Mouse (Mus musculus) neural tube, embryonic 15.5 days (tissue): ENCODE results near the gene Hspb3. TPM values are rescaled to one million over a fixed set of nuclear protein-coding genes. Genes with fewer than 3 reads are reported as not detected.

Experiments used
- ATAC-seq: fragments of 200-750 bp; cut with Nextera tagmentation; 2 replicates; pipeline ENCODE4 v1.8.0; 2017; ENCODE audit warnings: mild to moderate bottlenecking, moderate TSS enrichment, moderate library complexity; ENCODE audit not compliant: low FRiP score
- H3K27ac ChIP-seq: fragments of 300-500 bp; sonication (generic); replicated peaks from 2 replicates; pipeline ENCODE4 v1.5.1; 2015; ENCODE audit warnings: mild to moderate bottlenecking, inconsistent platforms
- H3K27me3 ChIP-seq: fragments of 300-500 bp; sonication (generic); replicated peaks from 2 replicates; pipeline ENCODE4 v1.6.1; 2015; ENCODE audit warnings: inconsistent platforms
- H3K36me3 ChIP-seq: fragments of 300-500 bp; sonication (generic); 2 replicates; pipeline ENCODE4 v1.6.1; 2015; ENCODE audit warnings: inconsistent platforms
- H3K4me1 ChIP-seq: fragments of 300-500 bp; sonication (generic); 2 replicates; pipeline ENCODE4 v1.6.1; 2015; ENCODE audit warnings: inconsistent platforms
- H3K4me2 ChIP-seq: fragments of 300-500 bp; sonication (generic); 2 replicates; pipeline ENCODE4 v1.6.1; 2015; ENCODE audit warnings: inconsistent platforms, mild to moderate bottlenecking, moderate library complexity
- H3K4me3 ChIP-seq: fragments of 300-500 bp; sonication (generic); replicated peaks from 2 replicates; pipeline ENCODE4 v1.5.1; 2015; ENCODE audit warnings: mild to moderate bottlenecking, inconsistent platforms
- H3K9ac ChIP-seq: fragments of 300-500 bp; sonication (generic); replicated peaks from 2 replicates; pipeline ENCODE4 v1.6.1; 2015; ENCODE audit warnings: mild to moderate bottlenecking, inconsistent platforms
- H3K9me3 ChIP-seq: fragments of 300-500 bp; sonication (generic); replicated peaks from 2 replicates; pipeline ENCODE4 v1.6.1; 2016; ENCODE audit warnings: inconsistent platforms
- WGBS: fragments of 180-500 bp; shearing (Covaris S2); methylation state at CpG from one replicate; pipeline ENCODE4 v1.1.7; 2015; ENCODE audit warnings: mixed read lengths; 5-methylcytosine and 5-hydroxymethylcytosine counted together
- polyA plus RNA-seq: library from polyadenylated mRNA; unstranded; fragments of >200 nt; fragmentation: Nextera tagmentation; extraction: Ambion mirVana; gene quantifications from 2 replicates; pipeline ENCODE4 v1.2.1, GENCODE M21; 2015

The Hspb3 gene
- polyA plus RNA-seq, 1 experiment from 2014 or later, result 1.8 TPM

GRCm38 (mm10) chr13:113634732-113635481 lies 28.6 kb downstream of the Hspb3 start:
- H3K27ac ChIP-seq, result no peak overlapping the region
- ATAC-seq, result 0 out of 2 replicates have a peak, but pooled peaks have one; percentile 23
- 87% methylated on average over 15 of the region's 15 CpGs for WGBS

GRCm38 (mm10) chr13:113632506-113632905 lies 31.0 kb downstream of the Hspb3 start:
- Histone ChIP-seq H3K4me1 (no peaks in the 10 kb centered on the region), H3K4me3 (no peak overlapping the region), H3K27me3 (peaks cover 1% of the 10 kb centered on the region; the same call in 1 of the 2 replicates), H3K4me2 (no peak overlapping the region), H3K27ac (no peak overlapping the region), H3K9ac (no peak overlapping the region), H3K9me3 (no peaks in the 10 kb centered on the region), H3K36me3 (no peaks in the 10 kb centered on the region)
- no peak for ATAC-seq
- WGBS, result 54% methylated on average over 6 of the region's 6 CpGs

More at GRCm38 (mm10) chr13:113634732-113635481, 28.6 kb downstream of the Hspb3 start:
- no peaks in the 10 kb centered on the region for H3K9me3 ChIP-seq
- no peaks in the 10 kb centered on the region for H3K36me3 ChIP-seq
- H3K4me1 ChIP-seq, result peaks cover 4% of the 10 kb centered on the region; the same call in 1 of the 2 replicates
- H3K9ac ChIP-seq, result no peak overlapping the region
- H3K27me3 ChIP-seq, result peaks cover 3% of the 10 kb centered on the region; the same call in 1 of the 2 replicates
- H3K4me2 ChIP-seq, result no peak overlapping the region
- H3K4me3 ChIP-seq, result no peak overlapping the region

- ATAC-seq, result no peak
- Histone ChIP-seq H3K4me2 (no peak overlapping the region), H3K27ac (no peak overlapping the region), H3K4me1 (no peaks in the 10 kb centered on the region), H3K9ac (no peak overlapping the region), H3K4me3 (no peak overlapping the region), H3K27me3 (no peaks in the 10 kb centered on the region), H3K36me3 (no peaks in the 10 kb centered on the region), H3K9me3 (no peaks in the 10 kb centered on the region)
- 88% methylated on average over 8 of the region's 8 CpGs for WGBS
Measured at GRCm38 (mm10) chr13:113627601-113628000, 35.9 kb downstream of the Hspb3 start.

- 83% methylated on average over 8 of the region's 8 CpGs for WGBS
- no peaks in the 10 kb centered on the region for H3K36me3 ChIP-seq
- H3K9ac ChIP-seq, result no peak overlapping the region
- H3K4me2 ChIP-seq, result no peak overlapping the region
- H3K9me3 ChIP-seq, result no peaks in the 10 kb centered on the region
- H3K4me1 ChIP-seq, result no peaks in the 10 kb centered on the region
- no peak for ATAC-seq
- H3K27me3 ChIP-seq, result no peaks in the 10 kb centered on the region
- no peak overlapping the region for H3K4me3 ChIP-seq
- no peak overlapping the region for H3K27ac ChIP-seq
Measured at GRCm38 (mm10) chr13:113622865-113623255, 40.6 kb downstream of the Hspb3 start.

- H3K4me1 ChIP-seq, result peaks cover 3% of the 10 kb centered on the region
- H3K4me3 ChIP-seq, result no peak overlapping the region
Measured at GRCm38 (mm10) chr13:113622122-113622864, 41.2 kb downstream of the Hspb3 start.

GRCm38 (mm10) chr13:113619003-113619402 lies 44.5 kb downstream of the Hspb3 start:
- peaks cover 36% of the 10 kb centered on the region for H3K4me1 ChIP-seq
- H3K27ac ChIP-seq, result no peak overlapping the region
- H3K4me3 ChIP-seq, result no peak overlapping the region
- no peaks in the 10 kb centered on the region for H3K27me3 ChIP-seq
- 80% methylated on average over 9 of the region's 9 CpGs for WGBS
- no peaks in the 10 kb centered on the region for H3K9me3 ChIP-seq
- H3K36me3 ChIP-seq, result no peaks in the 10 kb centered on the region
- ATAC-seq, result no peak
- H3K9ac ChIP-seq, result no peak overlapping the region
- H3K4me2 ChIP-seq, result no peak overlapping the region

More at GRCm38 (mm10) chr13:113622122-113622864, 41.2 kb downstream of the Hspb3 start:
- ATAC-seq, result no peak
- Histone ChIP-seq H3K4me2 (no peak overlapping the region), H3K9me3 (no peaks in the 10 kb centered on the region), H3K27me3 (no peaks in the 10 kb centered on the region), H3K27ac (no peak overlapping the region), H3K36me3 (no peaks in the 10 kb centered on the region), H3K9ac (no peak overlapping the region)
- WGBS, result 68% methylated on average over 11 of the region's 11 CpGs

- under 1% methylated on average over 117 of the region's 119 CpGs for WGBS
- Histone ChIP-seq H3K4me3 (peak within 1 kb of the TSS; percentile 87), H3K36me3 (no peaks in the 10 kb centered on the region), H3K9ac (peak within 1 kb of the TSS; percentile 88), H3K4me2 (peak within 1 kb of the TSS; percentile 82), H3K9me3 (no peaks in the 10 kb centered on the region), H3K27ac (peak within 1 kb of the TSS; percentile 95), H3K27me3 (no peaks in the 10 kb centered on the region), H3K4me1 (peaks cover 44% of the 10 kb centered on the region)
- peak; percentile 94 for ATAC-seq
Measured at GRCm38 (mm10) chr13:113617891-113618823, 45.3 kb downstream of the Hspb3 start, which contains the start of gene Snx18. Snx18 (minus strand) TSS chr13:113618564.

GRCm38 (mm10) chr13:113617338-113617890 lies 46.1 kb downstream of the Hspb3 start:
- H3K36me3 ChIP-seq, result no peaks in the 10 kb centered on the region
- H3K9me3 ChIP-seq, result no peaks in the 10 kb centered on the region
- H3K9ac ChIP-seq, result peak overlapping the region; percentile 88
- H3K27me3 ChIP-seq, result no peaks in the 10 kb centered on the region
- peak overlapping the region; percentile 87 for H3K4me3 ChIP-seq
- H3K4me2 ChIP-seq, result peak overlapping the region; percentile 82
- 13% methylated on average over 49 of the region's 49 CpGs for WGBS
- ATAC-seq, result no peak; the same call in 1 of the 2 replicates
- H3K4me1 ChIP-seq, result peaks cover 52% of the 10 kb centered on the region
- peak overlapping the region; percentile 95 for H3K27ac ChIP-seq

- Histone ChIP-seq H3K36me3 (no peaks in the 10 kb centered on the region), H3K27me3 (no peaks in the 10 kb centered on the region), H3K9me3 (no peaks in the 10 kb centered on the region), H3K4me2 (peak overlapping the region; percentile 82), H3K9ac (peak overlapping the region; percentile 88), H3K4me3 (peak overlapping the region; percentile 87), H3K27ac (no peak overlapping the region), H3K4me1 (peaks cover 57% of the 10 kb centered on the region)
- WGBS, result 71% methylated on average over 24 of the region's 24 CpGs
- no peak for ATAC-seq
Measured at GRCm38 (mm10) chr13:113616751-113617337, 46.6 kb downstream of the Hspb3 start.

GRCm38 (mm10) chr13:113615971-113616671 lies 47.4 kb downstream of the Hspb3 start:
- ATAC-seq, result no peak
- Histone ChIP-seq H3K9ac (peak overlapping the region; percentile 88), H3K27ac (peak overlapping the region; percentile 14; the same call in 1 of the 2 replicates), H3K9me3 (no peaks in the 10 kb centered on the region), H3K4me3 (peak overlapping the region; percentile 87), H3K36me3 (no peaks in the 10 kb centered on the region), H3K4me1 (peaks cover 64% of the 10 kb centered on the region), H3K4me2 (peak overlapping the region; percentile 82), H3K27me3 (no peaks in the 10 kb centered on the region)
- WGBS, result 14% methylated on average over 8 of the region's 8 CpGs
